Mouse (Mus musculus) E14TG2a.4 (cell line): ENCODE results near the gene Nek10.

ENCODE experiments used
- CTCF ChIP-seq: conservative IDR thresholded peaks from 2 replicates; pipeline ENCODE4 v1.5.1; 2014; ENCODE audit warnings: low read length
- POU5F1 ChIP-seq: IDR thresholded peaks from 2 replicates; pipeline ENCODE4 v1.6.1; 2014; ENCODE audit warnings: low read length, borderline replicate concordance

DNA sequence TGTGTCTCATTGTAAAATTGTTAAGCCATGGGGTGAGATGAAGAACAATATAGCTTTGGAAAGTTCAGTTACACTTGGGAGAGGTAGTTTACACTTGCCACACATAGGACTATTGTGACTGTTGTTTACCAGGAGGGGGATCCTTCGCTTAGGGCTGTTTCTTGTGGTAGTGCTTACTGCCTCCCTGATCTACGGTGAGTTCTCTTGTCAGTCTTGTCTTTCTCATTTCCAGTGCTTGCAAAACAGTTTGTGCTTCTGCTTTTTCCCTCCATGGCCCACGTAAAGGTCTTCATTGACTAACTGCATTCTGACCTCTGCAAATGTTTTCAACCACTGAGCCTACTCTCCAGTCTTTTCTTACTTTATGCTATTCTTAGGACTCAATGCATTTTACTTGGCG is 2.9 kb upstream of the Nek10 start:
- TF ChIP-seq CTCF, result no peak
- TF ChIP-seq POU5F1, result no peak
